Mouse (Mus musculus): ENCODE measurements around the gene Mmp17.

The Mmp17 gene

GRCm38 (mm10) chr5:129583761-129584582 is at the start of gene Mmp17:
Gene Mmp17, plus strand, starts transcription at chr5:129584169.
- peak; percentile 88 to 93 for DNase-seq

GRCm38 (mm10) chr5:129534500-129534899 is 49.5 kb upstream of the Mmp17 start:
- peak in 1 of 2 experiments; percentile 9 for DNase-seq

- no peak for DNase-seq
These were observed 48.9 kb upstream of the Mmp17 start for GRCm38 (mm10) chr5:129535021-129535420.

GRCm38 (mm10) chr5:129535431-129535830 is 48.5 kb upstream of the Mmp17 start:
- DNase-seq, result no peak

GRCm38 (mm10) chr5:129538826-129539225 is 45.1 kb upstream of the Mmp17 start:
- no peak for DNase-seq

- no peak for DNase-seq
These were observed 41.7 kb upstream of the Mmp17 start for GRCm38 (mm10) chr5:129542236-129542635.

GRCm38 (mm10) chr5:129545787-129546186 is 38.2 kb upstream of the Mmp17 start:
- DNase-seq, result peak; percentile 30 to 54

- DNase-seq, result no peak
These were observed 34.3 kb upstream of the Mmp17 start for GRCm38 (mm10) chr5:129549716-129550115.

- DNase-seq, result no peak
These were observed 33.2 kb upstream of the Mmp17 start for GRCm38 (mm10) chr5:129550790-129551189.

GRCm38 (mm10) chr5:129551991-129552390 is 32.0 kb upstream of the Mmp17 start:
- no peak for DNase-seq

- DNase-seq, result no peak
These were observed 30.3 kb upstream of the Mmp17 start for GRCm38 (mm10) chr5:129553642-129554041.

GRCm38 (mm10) chr5:129558591-129558990 is 25.4 kb upstream of the Mmp17 start:
- no peak for DNase-seq

- no peak for DNase-seq
These were observed 24.7 kb upstream of the Mmp17 start for GRCm38 (mm10) chr5:129559283-129559682.

- no peak for DNase-seq
These were observed 21.6 kb upstream of the Mmp17 start for GRCm38 (mm10) chr5:129562342-129562741.

- DNase-seq, result no peak
These were observed 15.4 kb upstream of the Mmp17 start for GRCm38 (mm10) chr5:129568596-129568995.

GRCm38 (mm10) chr5:129578201-129578600 is 5.8 kb upstream of the Mmp17 start:
- peak; percentile 59 to 72 for DNase-seq

- DNase-seq, result peak; percentile 27 to 29
These were observed 3.9 kb upstream of the Mmp17 start for GRCm38 (mm10) chr5:129580046-129580445.

GRCm38 (mm10) chr5:129580572-129580971 is 3.4 kb upstream of the Mmp17 start:
- no peak for DNase-seq

- no peak for DNase-seq
These were observed 3.0 kb upstream of the Mmp17 start for GRCm38 (mm10) chr5:129581015-129581414.

- peak in 1 of 2 experiments; percentile 17 for DNase-seq
These were observed 638 bp upstream of the Mmp17 start for GRCm38 (mm10) chr5:129583331-129583730.

GRCm38 (mm10) chr5:129584583-129585541 is 893 bp downstream of the Mmp17 start:
- DNase-seq, result peak; percentile 66 to 69

GRCm38 (mm10) chr5:129586016-129586415 is 2.0 kb downstream of the Mmp17 start:
- DNase-seq, result peak; percentile 93

GRCm38 (mm10) chr5:129586471-129586870 is 2.5 kb downstream of the Mmp17 start:
- no peak for DNase-seq
